Mouse (Mus musculus): ENCODE measurements at regions not wholly inside any gene's neighbourhood (a gene's known extent, or its start where the extent isn't known, plus 50 kb on each side); places are given as distances from the start of the nearest gene placed in this dataset.

DNA sequence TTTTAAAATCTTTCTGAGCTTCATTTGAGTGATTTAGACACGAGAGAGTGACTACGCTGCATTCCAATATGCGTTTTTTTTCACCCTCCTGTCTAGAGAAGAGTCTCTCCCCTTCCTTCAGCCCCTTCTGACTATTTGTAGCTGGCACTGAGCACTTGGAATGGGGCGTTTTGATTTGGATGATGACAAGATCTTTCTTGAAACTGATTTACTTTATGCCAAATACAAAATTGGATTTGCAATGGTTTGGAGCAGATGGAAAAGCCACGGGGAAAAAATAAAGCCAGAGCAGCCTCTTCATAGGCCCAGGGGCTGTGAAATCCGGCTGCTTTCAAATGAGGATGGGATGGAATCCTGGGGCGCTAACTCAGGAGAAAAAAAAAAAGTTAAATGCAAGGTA, 196.0 kb downstream of the Fam84b start:
- Histone ChIP-seq H3K4me1 (ENCODE audit: control insufficient read depth, insufficient read depth, low read length) (no peaks in the 10 kb centered on the region), H3K9ac (ENCODE audit: low read depth, low read length) (no peak overlapping the region), H3K9me3 (replicated peaks; ENCODE audit: control insufficient read depth, low read length) (no peaks in the 10 kb centered on the region), H3K4me2 (no peak overlapping the region), H3K27ac (ENCODE audit: low read depth, low read length) (no peak overlapping the region), H3K27me3 (ENCODE audit: control insufficient read depth, insufficient read depth, low read length) (no peaks in the 10 kb centered on the region), H3K36me3 (ENCODE audit: control insufficient read depth, insufficient read depth, low read length) (no peaks in the 10 kb centered on the region), H3K4me3 (ENCODE audit: low read depth, low read length) (no peak overlapping the region)
- WGBS (ENCODE audit: insufficient replicate concordance) = 65% methylated on average over 7 of the region's 7 CpGs
- ATAC-seq (replicated peaks; ENCODE audit: insufficient number of reproducible peaks, low FRiP score, low TSS enrichment) = no peak

DNA sequence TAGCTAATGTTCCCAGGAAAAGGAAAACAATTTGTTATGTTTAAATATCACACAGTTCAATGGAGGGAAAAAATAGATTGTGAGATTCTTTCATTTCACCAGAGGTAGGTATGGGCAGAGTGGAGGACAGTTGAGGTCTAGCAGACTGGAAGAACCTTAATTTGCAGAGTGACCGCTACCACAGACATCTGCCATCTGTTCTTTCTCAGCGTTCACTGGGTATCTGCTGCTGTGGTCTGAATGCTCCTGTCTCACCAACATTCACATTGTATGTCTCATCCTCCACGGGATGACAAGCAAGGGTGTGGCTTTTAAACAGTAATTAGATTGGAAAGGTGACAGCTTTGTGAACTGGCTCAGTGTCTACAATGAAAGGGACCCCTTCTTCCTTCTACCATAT, 198.5 kb downstream of the Fam84b start:
- WGBS (ENCODE audit: insufficient replicate concordance) = 59% methylated on average over 3 of the region's 3 CpGs
- Histone ChIP-seq H3K27me3 (ENCODE audit: control insufficient read depth, insufficient read depth, low read length) (no peaks in the 10 kb centered on the region), H3K36me3 (ENCODE audit: control insufficient read depth, insufficient read depth, low read length) (no peaks in the 10 kb centered on the region), H3K4me2 (no peak overlapping the region), H3K9ac (ENCODE audit: low read depth, low read length) (no peak overlapping the region), H3K27ac (ENCODE audit: low read depth, low read length) (no peak overlapping the region), H3K4me1 (ENCODE audit: control insufficient read depth, insufficient read depth, low read length) (no peaks in the 10 kb centered on the region), H3K9me3 (replicated peaks; ENCODE audit: control insufficient read depth, low read length) (no peaks in the 10 kb centered on the region), H3K4me3 (ENCODE audit: low read depth, low read length) (no peak overlapping the region)
- ATAC-seq (replicated peaks; ENCODE audit: insufficient number of reproducible peaks, low FRiP score, low TSS enrichment) = no peak

DNA sequence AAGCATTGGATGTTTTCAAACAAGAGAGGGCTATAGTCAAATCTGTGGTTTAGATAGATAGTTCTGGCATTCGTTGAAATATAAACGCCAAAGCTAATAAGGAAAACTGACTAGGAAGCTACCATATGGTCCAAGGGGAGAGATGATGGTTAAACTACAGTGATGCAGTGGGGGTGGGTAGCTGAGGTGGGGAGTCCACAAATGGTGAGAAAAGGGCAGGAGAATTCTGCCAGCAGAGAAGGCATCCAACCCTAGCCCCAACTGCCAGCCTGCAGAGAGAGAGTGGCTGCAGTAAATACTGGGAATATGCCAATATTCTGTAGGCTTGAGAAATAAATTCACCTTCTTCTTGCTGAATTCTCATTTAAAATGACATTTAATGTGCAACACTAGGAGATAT, 204.3 kb downstream of the Fam84b start:
- no peaks in the 10 kb centered on the region for H3K36me3 ChIP-seq (ENCODE audit: control insufficient read depth, insufficient read depth, low read length)
- 84% methylated on average over 2 of the region's 2 CpGs for WGBS (ENCODE audit: insufficient replicate concordance)

GRCm38 (mm10) chr15:60641770-60642169, 211.8 kb downstream of the Fam84b start:
- WGBS (ENCODE audit: insufficient replicate concordance) = 94% methylated on average over 1 of the region's 1 CpGs
- ATAC-seq (replicated peaks; ENCODE audit: insufficient number of reproducible peaks, low FRiP score, low TSS enrichment) = no peak

More for the DNA sequence above, 204.3 kb downstream of the Fam84b start:
- no peaks in the 10 kb centered on the region for H3K27me3 ChIP-seq (ENCODE audit: control insufficient read depth, insufficient read depth, low read length)
- ATAC-seq (replicated peaks; ENCODE audit: insufficient number of reproducible peaks, low FRiP score, low TSS enrichment) = no peak
- no peak overlapping the region for H3K4me3 ChIP-seq (ENCODE audit: low read depth, low read length)
- H3K4me1 ChIP-seq (ENCODE audit: control insufficient read depth, insufficient read depth, low read length) = no peaks in the 10 kb centered on the region
- no peak overlapping the region for H3K9ac ChIP-seq (ENCODE audit: low read depth, low read length)
- H3K4me2 ChIP-seq = no peak overlapping the region
- no peak overlapping the region for H3K27ac ChIP-seq (ENCODE audit: low read depth, low read length)
- no peaks in the 10 kb centered on the region for H3K9me3 ChIP-seq (replicated peaks; ENCODE audit: control insufficient read depth, low read length)

GRCm38 (mm10) chr15:60633457-60633850, 220.1 kb downstream of the Fam84b start:
- no peak overlapping the region for H3K27ac ChIP-seq (ENCODE audit: low read depth, low read length)
- no peaks in the 10 kb centered on the region for H3K9me3 ChIP-seq (replicated peaks; ENCODE audit: control insufficient read depth, low read length)
- no peak for ATAC-seq (replicated peaks; ENCODE audit: insufficient number of reproducible peaks, low FRiP score, low TSS enrichment)
- H3K27me3 ChIP-seq (ENCODE audit: control insufficient read depth, insufficient read depth, low read length) = no peaks in the 10 kb centered on the region
- no peak overlapping the region for H3K4me2 ChIP-seq
- WGBS (ENCODE audit: insufficient replicate concordance) = 73% methylated on average over 3 of the region's 3 CpGs
- H3K9ac ChIP-seq (ENCODE audit: low read depth, low read length) = no peak overlapping the region
- H3K4me3 ChIP-seq (ENCODE audit: low read depth, low read length) = no peak overlapping the region
- no peaks in the 10 kb centered on the region for H3K4me1 ChIP-seq (ENCODE audit: control insufficient read depth, insufficient read depth, low read length)
- no peaks in the 10 kb centered on the region for H3K36me3 ChIP-seq (ENCODE audit: control insufficient read depth, insufficient read depth, low read length)

More at GRCm38 (mm10) chr15:60641770-60642169, 211.8 kb downstream of the Fam84b start:
- Histone ChIP-seq H3K4me2 (no peak overlapping the region), H3K27ac (ENCODE audit: low read depth, low read length) (no peak overlapping the region), H3K4me1 (ENCODE audit: control insufficient read depth, insufficient read depth, low read length) (no peaks in the 10 kb centered on the region), H3K27me3 (ENCODE audit: control insufficient read depth, insufficient read depth, low read length) (no peaks in the 10 kb centered on the region), H3K9me3 (replicated peaks; ENCODE audit: control insufficient read depth, low read length) (no peaks in the 10 kb centered on the region), H3K4me3 (ENCODE audit: low read depth, low read length) (no peak overlapping the region), H3K36me3 (ENCODE audit: control insufficient read depth, insufficient read depth, low read length) (no peaks in the 10 kb centered on the region), H3K9ac (ENCODE audit: low read depth, low read length) (no peak overlapping the region)

DNA sequence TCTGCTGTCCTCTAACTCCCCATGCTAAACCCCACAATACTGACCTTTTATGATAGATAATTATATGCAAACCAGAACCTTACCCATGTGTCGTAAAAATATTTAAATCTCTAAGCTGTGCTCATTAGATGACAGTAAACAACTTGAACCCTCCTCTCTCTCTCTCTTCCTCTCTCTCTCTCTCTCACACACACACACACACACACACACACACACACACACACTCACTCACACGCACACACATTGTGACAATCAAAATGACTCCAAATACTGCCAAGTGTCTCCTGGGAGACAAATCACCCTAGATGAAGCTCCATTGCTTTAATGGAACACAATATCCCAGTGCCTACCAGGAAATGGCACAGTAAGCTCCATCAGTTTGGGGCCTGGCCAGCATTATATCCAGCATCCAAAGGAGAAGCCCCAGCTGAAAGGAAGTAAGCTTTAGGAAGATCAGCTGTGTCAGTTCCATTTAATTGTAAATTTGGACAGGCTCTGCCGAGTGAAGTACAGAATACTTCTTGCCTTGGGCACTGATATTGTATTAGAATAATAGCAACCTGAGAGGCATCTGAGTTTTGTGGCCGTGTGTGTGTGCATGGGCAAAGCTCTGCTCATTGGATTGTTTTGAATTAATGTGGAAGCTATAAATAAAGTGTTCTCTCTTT, 220.7 kb downstream of the Fam84b start:
- Histone ChIP-seq H3K9ac (ENCODE audit: low read depth, low read length) (no peak overlapping the region), H3K4me3 (ENCODE audit: low read depth, low read length) (no peak overlapping the region), H3K27me3 (ENCODE audit: control insufficient read depth, insufficient read depth, low read length) (no peaks in the 10 kb centered on the region), H3K27ac (ENCODE audit: low read depth, low read length) (no peak overlapping the region), H3K4me1 (ENCODE audit: control insufficient read depth, insufficient read depth, low read length) (no peaks in the 10 kb centered on the region), H3K4me2 (no peak overlapping the region), H3K9me3 (replicated peaks; ENCODE audit: control insufficient read depth, low read length) (no peaks in the 10 kb centered on the region), H3K36me3 (ENCODE audit: control insufficient read depth, insufficient read depth, low read length) (no peaks in the 10 kb centered on the region)
- ATAC-seq (replicated peaks; ENCODE audit: insufficient number of reproducible peaks, low FRiP score, low TSS enrichment) = no peak
- 77% methylated on average over 4 of the region's 4 CpGs for WGBS (ENCODE audit: insufficient replicate concordance)

DNA sequence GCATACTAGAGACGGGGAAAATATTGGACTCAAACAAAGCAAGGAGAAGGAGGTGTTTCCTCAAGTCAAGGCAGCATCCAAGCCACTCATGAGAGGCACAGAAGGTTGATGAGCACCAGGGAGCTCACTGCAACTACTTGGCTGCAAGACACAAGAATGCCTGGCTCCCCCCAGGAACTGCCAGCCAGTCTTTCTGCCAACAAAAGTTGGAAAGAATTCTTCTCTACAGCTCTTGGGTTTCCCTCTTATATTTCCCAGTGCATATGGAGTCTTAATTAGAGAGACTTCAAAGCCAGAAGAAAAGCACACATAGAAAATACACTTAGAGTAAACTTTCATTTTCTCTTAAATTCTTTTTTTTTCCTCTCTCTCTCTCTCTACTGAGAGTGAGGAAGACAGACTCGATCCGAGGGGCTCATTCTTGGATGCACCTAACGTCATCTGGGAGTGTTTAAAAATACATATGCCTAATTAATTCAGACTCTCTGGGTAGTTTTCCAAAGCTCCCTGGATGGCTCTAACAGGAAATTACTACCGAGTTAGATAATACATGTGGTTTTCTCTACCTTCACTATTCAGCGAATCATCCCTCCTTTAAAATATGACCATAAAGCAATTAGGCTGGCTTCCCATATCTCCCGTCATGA, 222.7 kb downstream of the Fam84b start:
- Histone ChIP-seq H3K4me2 (no peak overlapping the region), H3K36me3 (ENCODE audit: control insufficient read depth, insufficient read depth, low read length) (no peaks in the 10 kb centered on the region), H3K9me3 (replicated peaks; ENCODE audit: control insufficient read depth, low read length) (no peaks in the 10 kb centered on the region), H3K9ac (ENCODE audit: low read depth, low read length) (no peak overlapping the region), H3K4me1 (ENCODE audit: control insufficient read depth, insufficient read depth, low read length) (no peaks in the 10 kb centered on the region), H3K27me3 (ENCODE audit: control insufficient read depth, insufficient read depth, low read length) (no peaks in the 10 kb centered on the region), H3K4me3 (ENCODE audit: low read depth, low read length) (no peak overlapping the region), H3K27ac (ENCODE audit: low read depth, low read length) (no peak overlapping the region)
- WGBS (ENCODE audit: insufficient replicate concordance) = 76% methylated on average over 7 of the region's 7 CpGs
- no peak for ATAC-seq (replicated peaks; ENCODE audit: insufficient number of reproducible peaks, low FRiP score, low TSS enrichment)

DNA sequence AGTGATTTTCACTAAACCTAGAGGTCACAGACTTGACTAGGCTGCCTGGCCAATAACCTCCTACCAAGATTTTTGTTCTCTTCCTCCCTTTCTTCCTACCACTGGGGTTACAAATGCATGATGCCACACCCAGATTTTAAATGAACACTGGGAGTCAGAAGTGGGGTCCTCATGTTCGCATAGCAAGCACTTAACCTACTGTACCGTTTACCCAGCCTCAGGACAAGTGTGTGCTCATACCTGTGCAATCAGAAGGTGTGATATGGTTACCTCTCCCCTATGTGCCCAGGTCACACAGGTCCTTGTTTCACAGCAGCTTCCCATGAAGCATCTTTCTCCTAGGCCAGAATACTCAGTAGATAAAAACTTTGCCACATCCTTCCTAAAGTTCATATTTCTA, 234.8 kb downstream of the Fam84b start:
- Histone ChIP-seq H3K36me3 (ENCODE audit: control insufficient read depth, insufficient read depth, low read length) (no peaks in the 10 kb centered on the region), H3K4me2 (no peak overlapping the region), H3K9ac (ENCODE audit: low read depth, low read length) (no peak overlapping the region), H3K9me3 (replicated peaks; ENCODE audit: control insufficient read depth, low read length) (no peaks in the 10 kb centered on the region), H3K4me1 (ENCODE audit: control insufficient read depth, insufficient read depth, low read length) (no peaks in the 10 kb centered on the region), H3K27me3 (ENCODE audit: control insufficient read depth, insufficient read depth, low read length) (no peaks in the 10 kb centered on the region), H3K4me3 (ENCODE audit: low read depth, low read length) (no peak overlapping the region), H3K27ac (ENCODE audit: low read depth, low read length) (no peak overlapping the region)
- ATAC-seq (replicated peaks; ENCODE audit: insufficient number of reproducible peaks, low FRiP score, low TSS enrichment) = no peak
- WGBS (ENCODE audit: insufficient replicate concordance) = 80% methylated on average over 2 of the region's 2 CpGs

GRCm38 (mm10) chr15:60617371-60617770, 236.2 kb downstream of the Fam84b start:
- Histone ChIP-seq H3K36me3 (ENCODE audit: control insufficient read depth, insufficient read depth, low read length) (no peaks in the 10 kb centered on the region), H3K9me3 (replicated peaks; ENCODE audit: control insufficient read depth, low read length) (no peaks in the 10 kb centered on the region), H3K27ac (ENCODE audit: low read depth, low read length) (no peak overlapping the region), H3K9ac (ENCODE audit: low read depth, low read length) (no peak overlapping the region), H3K27me3 (ENCODE audit: control insufficient read depth, insufficient read depth, low read length) (no peaks in the 10 kb centered on the region), H3K4me2 (no peak overlapping the region), H3K4me1 (ENCODE audit: control insufficient read depth, insufficient read depth, low read length) (no peaks in the 10 kb centered on the region), H3K4me3 (ENCODE audit: low read depth, low read length) (no peak overlapping the region)
- WGBS (ENCODE audit: insufficient replicate concordance) = 56% methylated on average over 2 of the region's 2 CpGs
- no peak for ATAC-seq (replicated peaks; ENCODE audit: insufficient number of reproducible peaks, low FRiP score, low TSS enrichment)
